Mouse (Mus musculus) spleen, adult 2 months (tissue): ENCODE results near the gene Gm9964. TPM values are rescaled to one million over a fixed set of nuclear protein-coding genes. Genes with fewer than 3 reads are reported as not detected.
"Not testable (repeated sequence)": the region's sequence is repeated elsewhere in the genome, so short reads cannot be mapped to it uniquely, and the experiment has no call there.

ENCODE experiments used
- DNase-seq, 2 experiments: peaks; one replicate each; pipeline versions ENCODE4 v3.0.0 to v3.0.0-alpha.2; 2012 to 2021; ENCODE audit warnings: low spot score in 2 of 2, low read depth in 1 of 2
- H3K27ac ChIP-seq: fragments of 200-500 bp; 2 replicates; pipeline ENCODE4 v1.5.1; 2012; ENCODE audit warnings: low read length, inconsistent platforms; ENCODE audit not compliant: insufficient read depth
- H3K27me3 ChIP-seq: fragments of 200-500 bp; 2 replicates; pipeline ENCODE4 v1.6.1; 2012; ENCODE audit warnings: mild to moderate bottlenecking, moderate library complexity, low read length, inconsistent platforms; ENCODE audit not compliant: control insufficient read depth, insufficient read depth
- H3K36me3 ChIP-seq: fragments of 200-500 bp; 2 replicates; pipeline ENCODE4 v1.6.1; 2012; ENCODE audit warnings: mild to moderate bottlenecking, low read length, inconsistent platforms; ENCODE audit not compliant: control insufficient read depth, insufficient read depth
- H3K4me1 ChIP-seq: fragments of 200-500 bp; 2 replicates; pipeline ENCODE4 v1.6.1; 2011; ENCODE audit warnings: inconsistent platforms; ENCODE audit not compliant: control insufficient read depth, insufficient read depth, insufficient read length
- H3K4me3 ChIP-seq: fragments of 200-500 bp; 2 replicates; pipeline ENCODE4 v1.5.1; 2011; ENCODE audit warnings: mild to moderate bottlenecking, inconsistent platforms; ENCODE audit not compliant: insufficient read depth, insufficient read length; ENCODE audit errors: extremely low read depth
- CTCF ChIP-seq: fragments of 200-500 bp; IDR thresholded peaks from 2 replicates; pipeline ENCODE4 v1.5.1; 2011; ENCODE audit warnings: mild to moderate bottlenecking, inconsistent platforms; ENCODE audit not compliant: insufficient read depth, insufficient read length, insufficient replicate concordance; ENCODE audit errors: extremely low read depth
- POLR2A ChIP-seq: fragments of 200-500 bp; IDR thresholded peaks from 2 replicates; pipeline ENCODE4 v1.6.1; 2011; ENCODE audit warnings: low read depth, low read length, inconsistent platforms
- WGBS: fragments of 180-500 bp; shearing (Covaris S2); methylation state at CpG from one replicate; pipeline ENCODE4 v1.1.7; 2018; 5-methylcytosine and 5-hydroxymethylcytosine counted together
- polyA plus RNA-seq: library from polyadenylated mRNA; depleted of rRNA; stranded (reverse); fragments of >200 nt; gene quantifications from 2 replicates; pipeline ENCODE4 v1.2.3, GENCODE M21; 2012

The Gm9964 gene
- polyA plus RNA-seq, 1 experiment: not detected

DNA sequence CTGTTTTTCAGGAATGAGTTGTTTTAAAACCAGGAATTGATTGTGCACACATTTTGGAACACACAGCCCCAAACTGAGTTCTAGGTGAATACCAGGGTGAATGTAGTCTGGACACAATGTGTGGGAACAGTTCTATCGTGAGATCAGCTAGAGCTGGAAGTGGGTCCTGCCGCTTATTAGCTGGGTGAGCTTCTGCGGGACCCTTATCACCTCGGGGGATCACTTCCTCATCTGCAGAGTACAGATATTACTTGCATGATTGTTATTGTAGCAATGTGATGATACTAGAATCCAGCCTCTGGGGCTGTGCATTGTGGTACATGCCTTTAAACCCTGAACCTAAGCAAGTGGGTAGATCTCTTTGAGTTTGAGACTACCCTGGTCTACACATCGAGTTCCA lies 13.8 kb upstream of the Gm9964 start:
- 34% methylated on average over 5 of the region's 5 CpGs for WGBS
- H3K27ac ChIP-seq: no peak overlapping the region
- no peaks in the 10 kb centered on the region for H3K27me3 ChIP-seq
- peaks cover 4% of the 10 kb centered on the region; the same call in 1 of the 2 replicates for H3K4me1 ChIP-seq
- no peak for DNase-seq
- no peak for TF ChIP-seq CTCF
- no peak for TF ChIP-seq POLR2A
- H3K4me3 ChIP-seq: no peak overlapping the region
- H3K36me3 ChIP-seq: no peaks in the 10 kb centered on the region

DNA sequence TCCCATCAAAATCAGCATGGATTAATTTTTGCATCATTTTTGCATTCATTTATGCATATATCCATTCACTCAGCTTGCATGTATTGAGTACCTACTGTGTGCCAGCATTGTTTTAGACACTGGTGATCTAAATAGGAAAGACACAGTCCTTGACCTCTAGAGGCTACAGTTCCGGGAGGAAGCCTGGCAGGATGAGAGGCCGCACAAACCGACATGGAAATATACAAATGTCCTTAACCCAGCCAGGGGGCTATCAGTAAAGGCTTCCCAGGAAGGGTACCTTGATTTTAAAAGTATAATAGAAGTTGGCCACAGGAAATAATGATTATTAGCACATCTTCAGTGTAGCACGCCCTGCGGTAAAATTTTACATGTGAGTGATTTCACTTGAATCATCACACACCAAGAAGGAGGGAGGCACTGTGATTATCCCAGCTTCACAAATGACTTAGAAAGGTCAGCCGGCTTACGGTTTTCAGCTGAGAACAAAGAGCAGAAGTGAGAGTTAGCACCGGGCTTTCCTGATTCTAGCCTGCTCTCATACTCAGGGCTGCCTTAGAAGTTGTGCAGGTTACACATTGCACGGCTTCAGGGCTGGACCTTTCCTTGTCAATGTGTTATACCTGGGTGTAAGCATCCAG lies 11.0 kb upstream of the Gm9964 start:
- no peaks in the 10 kb centered on the region for H3K27me3 ChIP-seq
- H3K27ac ChIP-seq: no peak overlapping the region
- H3K4me3 ChIP-seq: no peak overlapping the region
- DNase-seq: no peak
- H3K4me1 ChIP-seq: peaks cover 4% of the 10 kb centered on the region; the same call in 1 of the 2 replicates
- no peaks in the 10 kb centered on the region for H3K36me3 ChIP-seq
- TF ChIP-seq POLR2A (no peak), CTCF (no peak)
- 68% methylated on average over 9 of the region's 9 CpGs for WGBS

DNA sequence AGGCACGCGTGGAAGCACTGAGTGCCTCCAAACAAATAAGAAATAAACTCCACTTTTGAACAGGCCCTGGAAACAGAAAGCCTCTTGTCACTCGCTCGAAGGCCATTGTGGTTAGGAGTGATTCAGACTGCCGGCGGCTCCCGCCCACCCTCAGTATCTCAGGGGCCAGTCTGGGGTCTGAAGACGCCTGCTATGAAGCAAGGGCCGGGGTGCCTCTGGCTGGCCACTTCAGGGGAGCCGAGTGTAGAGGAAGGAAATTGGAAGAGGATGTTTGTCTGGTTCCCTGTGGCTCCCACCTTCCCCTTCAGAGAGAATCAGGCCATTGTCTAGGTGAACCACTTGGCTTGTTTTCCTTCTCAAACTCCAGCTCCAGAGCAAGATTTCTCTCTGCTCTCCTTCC lies 10.3 kb upstream of the Gm9964 start:
- TF ChIP-seq POLR2A (no peak), CTCF (no peak)
- no peak overlapping the region for H3K4me3 ChIP-seq
- 22% methylated on average over 10 of the region's 10 CpGs for WGBS
- H3K27me3 ChIP-seq: no peaks in the 10 kb centered on the region
- H3K4me1 ChIP-seq: peaks cover 4% of the 10 kb centered on the region; the same call in 1 of the 2 replicates
- H3K27ac ChIP-seq: peak overlapping the region; percentile 21; the same call in 1 of the 2 replicates
- H3K36me3 ChIP-seq: no peaks in the 10 kb centered on the region
- no peak for DNase-seq

DNA sequence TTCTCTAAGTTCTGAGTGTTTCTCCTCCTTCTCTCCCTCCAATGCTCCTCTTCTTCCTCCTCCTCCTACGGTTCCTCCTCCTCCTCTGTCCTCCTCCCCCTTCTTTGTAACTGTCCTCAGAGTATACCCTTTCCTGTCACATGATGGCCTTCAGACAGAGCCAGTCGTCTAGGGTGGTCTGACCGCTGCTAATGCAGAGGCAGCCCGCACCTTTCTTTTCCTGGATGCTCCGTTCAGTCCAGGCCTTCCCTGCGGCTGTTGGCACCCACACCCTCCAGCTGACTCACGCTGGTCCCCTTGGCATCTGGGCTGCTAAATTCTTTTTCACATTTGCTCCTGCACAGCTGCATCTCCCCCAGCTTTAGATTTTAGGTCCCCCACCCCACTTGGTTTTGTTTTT lies 9.8 kb upstream of the Gm9964 start:
- Histone ChIP-seq H3K27me3 (no peaks in the 10 kb centered on the region), H3K36me3 (no peaks in the 10 kb centered on the region), H3K27ac (peak overlapping the region; percentile 21; the same call in 1 of the 2 replicates), H3K4me3 (no peak overlapping the region), H3K4me1 (peaks cover 4% of the 10 kb centered on the region; the same call in 1 of the 2 replicates)
- no peak for DNase-seq
- no peak for TF ChIP-seq POLR2A
- TF ChIP-seq CTCF: no peak
- 31% methylated on average over 7 of the region's 7 CpGs for WGBS

DNA sequence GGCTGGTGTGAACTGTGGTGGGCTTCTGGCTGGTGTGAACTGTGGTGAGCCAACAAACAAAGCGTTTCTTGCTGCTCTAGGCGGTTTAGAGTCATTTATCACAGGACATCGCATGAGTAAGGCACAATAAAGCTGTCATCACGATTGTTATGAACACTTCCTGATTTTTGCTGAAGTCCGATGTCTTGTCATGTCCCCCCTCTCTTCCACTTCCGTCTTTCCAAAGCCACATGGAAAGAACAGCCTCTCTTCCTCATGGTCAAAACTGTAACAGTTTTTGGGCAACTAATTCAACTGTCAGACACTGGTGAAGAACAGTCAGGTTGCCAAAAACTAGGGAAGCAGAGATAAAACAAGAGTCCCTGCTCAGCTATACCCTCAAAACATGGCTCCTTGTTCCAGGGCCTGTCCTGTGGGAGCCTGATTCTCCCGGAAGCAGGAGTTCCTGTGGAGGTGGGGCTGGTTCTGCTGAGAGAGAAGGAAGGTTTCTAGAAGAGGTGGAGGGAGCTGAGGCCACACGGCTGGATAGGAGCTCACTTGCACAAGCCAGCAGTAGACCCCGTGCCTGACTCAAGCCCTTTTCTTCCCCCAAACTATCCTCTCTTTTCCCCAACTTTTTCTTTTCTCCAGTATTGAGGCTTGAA lies 9.1 kb upstream of the Gm9964 start:
- peaks cover 4% of the 10 kb centered on the region; the same call in 1 of the 2 replicates for H3K4me1 ChIP-seq
- no peak for TF ChIP-seq POLR2A
- no peak overlapping the region for H3K4me3 ChIP-seq
- H3K27ac ChIP-seq: no peak overlapping the region
- no peak for DNase-seq
- WGBS: 43% methylated on average over 9 of the region's 9 CpGs
- H3K36me3 ChIP-seq: no peaks in the 10 kb centered on the region
- H3K27me3 ChIP-seq: no peaks in the 10 kb centered on the region

DNA sequence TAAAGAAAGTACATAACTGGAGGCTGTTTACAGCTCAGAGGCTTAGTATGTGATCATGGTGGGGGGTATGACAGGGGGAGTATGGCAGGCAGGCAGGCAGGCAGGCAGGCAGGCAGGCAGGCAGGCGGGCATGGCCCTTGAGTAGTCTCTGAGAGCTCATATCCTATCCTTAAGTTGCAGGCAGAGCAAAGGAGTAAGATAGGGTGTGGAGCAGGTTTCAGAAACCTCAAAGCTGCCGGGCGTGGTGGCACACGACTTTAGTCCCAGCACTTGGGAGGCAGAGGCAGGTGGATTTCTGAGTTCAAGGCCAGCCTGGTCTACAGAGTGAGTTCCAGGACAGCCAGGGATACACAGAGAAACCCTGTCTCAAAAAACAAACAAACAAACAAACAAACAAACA lies 7.5 kb upstream of the Gm9964 start:
- H3K27me3 ChIP-seq, H3K36me3 ChIP-seq, H3K27ac ChIP-seq, DNase-seq, H3K4me3 ChIP-seq, H3K4me1 ChIP-seq: not testable (repeated sequence)
- 77% methylated on average over 4 of the region's 4 CpGs for WGBS

DNA sequence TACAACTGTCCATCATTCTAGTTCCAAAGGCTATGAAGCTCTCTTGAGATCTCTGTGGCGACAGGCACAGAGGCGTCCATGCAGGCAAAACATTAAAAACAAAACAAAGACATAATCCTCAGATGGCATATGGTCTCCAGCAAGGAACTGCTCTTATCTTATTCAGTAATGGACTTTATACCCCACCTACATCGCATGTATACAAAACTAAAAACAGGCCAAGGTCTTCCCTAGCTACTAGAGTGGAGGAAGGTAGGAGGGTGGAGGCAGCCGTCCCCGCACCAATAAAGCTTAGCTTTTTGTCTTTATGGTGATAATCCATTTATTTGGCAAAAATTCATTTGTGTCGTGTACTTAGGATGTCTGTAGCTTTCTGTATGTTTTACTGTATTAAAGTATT lies 6.4 kb upstream of the Gm9964 start:
- WGBS: 87% methylated on average over 6 of the region's 6 CpGs
- H3K27ac ChIP-seq: no peak overlapping the region
- TF ChIP-seq CTCF: no peak
- no peak for TF ChIP-seq POLR2A
- DNase-seq: no peak
- no peak overlapping the region for H3K4me3 ChIP-seq
- peaks cover 4% of the 10 kb centered on the region; the same call in 1 of the 2 replicates for H3K4me1 ChIP-seq
- no peaks in the 10 kb centered on the region for H3K36me3 ChIP-seq
- no peaks in the 10 kb centered on the region for H3K27me3 ChIP-seq
